Mouse (Mus musculus): ENCODE data around the gene Uqcc1. TPM values are rescaled to one million over a fixed set of nuclear protein-coding genes. Genes with fewer than 3 reads are reported as not detected.

Gene Uqcc1
- polyA plus RNA-seq, 1 experiment from 2014 or later = 116 TPM

- WGBS = 88% methylated on average over 12 of the region's 12 CpGs
- Histone ChIP-seq H3K4me2 (ENCODE audit: low read length) (no peak overlapping the region), H3K27ac (replicated peaks in 1 of 2; ENCODE audit: control insufficient read depth in 1 of 2, insufficient read depth in 1 of 2, low read depth in 2 of 2, low read length in 2 of 2) (no peak overlapping the region), H3K9ac (ENCODE audit: low read length) (no peak overlapping the region), H3K4me1 (ENCODE audit: control insufficient read depth in 2 of 2, insufficient read depth in 2 of 2, low read length in 2 of 2) (peaks cover 0 to 8% of the 10 kb centered on the region in 2 experiments; a peak in 2 of 4 replicates), H3K36me3 (ENCODE audit: control insufficient read depth, insufficient read depth, low read length) (peaks cover 71% of the 10 kb centered on the region), H3K9me3 (ENCODE audit: control insufficient read depth, low read length) (no peaks in the 10 kb centered on the region), H3K27me3 (ENCODE audit: control insufficient read depth, insufficient read depth, low read length) (no peaks in the 10 kb centered on the region), H3K4me3 (ENCODE audit: control insufficient read depth in 1 of 2, insufficient read depth in 1 of 2, low read depth in 1 of 2, low read length in 2 of 2) (no peak overlapping the region)
- no peak for ATAC-seq (ENCODE audit: insufficient number of reproducible peaks, insufficient read depth, low FRiP score, low read depth)
These were observed 43.3 kb downstream of the Uqcc1 start for GRCm38 (mm10) chr2:155886776-155887175.

DNA sequence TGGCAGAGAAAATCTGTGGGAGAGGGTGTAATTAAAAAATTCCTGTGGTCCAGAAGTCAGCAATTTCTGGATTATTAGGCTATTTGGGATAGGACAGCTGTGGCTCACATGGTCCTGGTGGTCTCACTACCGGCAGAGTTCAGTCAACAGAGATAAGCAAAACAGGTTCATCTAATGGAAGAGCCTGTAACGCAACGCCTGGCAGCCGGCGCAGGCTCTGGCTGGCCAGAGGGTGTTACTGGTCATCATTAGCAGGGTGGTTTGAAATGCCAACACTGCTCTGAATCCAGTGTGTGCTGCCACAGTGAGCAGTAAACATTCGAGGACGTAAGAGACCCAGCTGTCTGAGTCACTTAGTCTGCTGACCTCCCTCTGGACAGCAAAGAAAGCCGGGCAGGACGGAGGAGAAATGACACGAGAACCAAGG is 44.8 kb downstream of the Uqcc1 start:
- ATAC-seq (ENCODE audit: insufficient number of reproducible peaks, insufficient read depth, low FRiP score, low read depth) = no peak
- H3K4me3 ChIP-seq (ENCODE audit: control insufficient read depth in 1 of 2, insufficient read depth in 1 of 2, low read depth in 1 of 2, low read length in 2 of 2) = no peak overlapping the region
- H3K4me1 ChIP-seq (ENCODE audit: control insufficient read depth in 2 of 2, insufficient read depth in 2 of 2, low read length in 2 of 2) = peaks cover 0 to 9% of the 10 kb centered on the region in 2 experiments; a peak in 2 of 4 replicates
- H3K9ac ChIP-seq (ENCODE audit: low read length) = no peak overlapping the region
- 85% methylated on average over 10 of the region's 10 CpGs for WGBS
- H3K4me2 ChIP-seq (ENCODE audit: low read length) = no peak overlapping the region
- no peaks in the 10 kb centered on the region for H3K9me3 ChIP-seq (ENCODE audit: control insufficient read depth, low read length)
- no peak overlapping the region for H3K27ac ChIP-seq (replicated peaks in 1 of 2; ENCODE audit: control insufficient read depth in 1 of 2, insufficient read depth in 1 of 2, low read depth in 2 of 2, low read length in 2 of 2)
- H3K36me3 ChIP-seq (ENCODE audit: control insufficient read depth, insufficient read depth, low read length) = peaks cover 69% of the 10 kb centered on the region
- H3K27me3 ChIP-seq (ENCODE audit: control insufficient read depth, insufficient read depth, low read length) = no peaks in the 10 kb centered on the region

GRCm38 (mm10) chr2:155882087-155882486 is 48.0 kb downstream of the Uqcc1 start:
- no peaks in the 10 kb centered on the region for H3K27me3 ChIP-seq (ENCODE audit: control insufficient read depth, insufficient read depth, low read length)
- H3K36me3 ChIP-seq (ENCODE audit: control insufficient read depth, insufficient read depth, low read length) = peaks cover 70% of the 10 kb centered on the region
- H3K9ac ChIP-seq (ENCODE audit: low read length) = no peak overlapping the region
- no peak overlapping the region for H3K4me2 ChIP-seq (ENCODE audit: low read length)
- no peak overlapping the region for H3K4me3 ChIP-seq (ENCODE audit: control insufficient read depth in 1 of 2, insufficient read depth in 1 of 2, low read depth in 1 of 2, low read length in 2 of 2)
- H3K27ac ChIP-seq (replicated peaks in 1 of 2; ENCODE audit: control insufficient read depth in 1 of 2, insufficient read depth in 1 of 2, low read depth in 2 of 2, low read length in 2 of 2) = no peak overlapping the region
- peaks cover 0 to 9% of the 10 kb centered on the region in 2 experiments; a peak in 2 of 4 replicates for H3K4me1 ChIP-seq (ENCODE audit: control insufficient read depth in 2 of 2, insufficient read depth in 2 of 2, low read length in 2 of 2)
- ATAC-seq (ENCODE audit: insufficient number of reproducible peaks, insufficient read depth, low FRiP score, low read depth) = no peak
- 68% methylated on average over 3 of the region's 3 CpGs for WGBS
- no peaks in the 10 kb centered on the region for H3K9me3 ChIP-seq (ENCODE audit: control insufficient read depth, low read length)

- peaks cover 70% of the 10 kb centered on the region for H3K36me3 ChIP-seq (ENCODE audit: control insufficient read depth, insufficient read depth, low read length)
- H3K4me3 ChIP-seq (ENCODE audit: control insufficient read depth in 1 of 2, insufficient read depth in 1 of 2, low read depth in 1 of 2, low read length in 2 of 2) = no peak overlapping the region
- no peaks in the 10 kb centered on the region for H3K27me3 ChIP-seq (ENCODE audit: control insufficient read depth, insufficient read depth, low read length)
- peaks cover 0 to 9% of the 10 kb centered on the region in 2 experiments; a peak in 2 of 4 replicates for H3K4me1 ChIP-seq (ENCODE audit: control insufficient read depth in 2 of 2, insufficient read depth in 2 of 2, low read length in 2 of 2)
- no peak overlapping the region for H3K4me2 ChIP-seq (ENCODE audit: low read length)
- 70% methylated on average over 21 of the region's 21 CpGs for whole genome bisulfite sequencing
- no peak overlapping the region for H3K27ac ChIP-seq (replicated peaks in 1 of 2; ENCODE audit: control insufficient read depth in 1 of 2, insufficient read depth in 1 of 2, low read depth in 2 of 2, low read length in 2 of 2)
- H3K9me3 ChIP-seq (ENCODE audit: control insufficient read depth, low read length) = no peaks in the 10 kb centered on the region
- H3K9ac ChIP-seq (ENCODE audit: low read length) = no peak overlapping the region
- no peak for ATAC-seq (ENCODE audit: insufficient number of reproducible peaks, insufficient read depth, low FRiP score, low read depth)
These were observed 50.9 kb downstream of the Uqcc1 start for GRCm38 (mm10) chr2:155878964-155879876.

GRCm38 (mm10) chr2:155873636-155874035 is 56.5 kb downstream of the Uqcc1 start:
- no peak overlapping the region for H3K4me3 ChIP-seq (ENCODE audit: control insufficient read depth in 1 of 2, insufficient read depth in 1 of 2, low read depth in 1 of 2, low read length in 2 of 2)
- H3K9ac ChIP-seq (ENCODE audit: low read length) = no peak overlapping the region
- 83% methylated on average over 6 of the region's 6 CpGs for WGBS
- no peaks in the 10 kb centered on the region for H3K9me3 ChIP-seq (ENCODE audit: control insufficient read depth, low read length)
- peaks cover 70% of the 10 kb centered on the region for H3K36me3 ChIP-seq (ENCODE audit: control insufficient read depth, insufficient read depth, low read length)
- no peaks in the 10 kb centered on the region for H3K27me3 ChIP-seq (ENCODE audit: control insufficient read depth, insufficient read depth, low read length)
- H3K4me2 ChIP-seq (ENCODE audit: low read length) = no peak overlapping the region
- no peak for ATAC-seq (ENCODE audit: insufficient number of reproducible peaks, insufficient read depth, low FRiP score, low read depth)
- no peak overlapping the region for H3K27ac ChIP-seq (replicated peaks in 1 of 2; ENCODE audit: control insufficient read depth in 1 of 2, insufficient read depth in 1 of 2, low read depth in 2 of 2, low read length in 2 of 2)
- H3K4me1 ChIP-seq (ENCODE audit: control insufficient read depth in 2 of 2, insufficient read depth in 2 of 2, low read length in 2 of 2) = no peaks in the 10 kb centered on the region

DNA sequence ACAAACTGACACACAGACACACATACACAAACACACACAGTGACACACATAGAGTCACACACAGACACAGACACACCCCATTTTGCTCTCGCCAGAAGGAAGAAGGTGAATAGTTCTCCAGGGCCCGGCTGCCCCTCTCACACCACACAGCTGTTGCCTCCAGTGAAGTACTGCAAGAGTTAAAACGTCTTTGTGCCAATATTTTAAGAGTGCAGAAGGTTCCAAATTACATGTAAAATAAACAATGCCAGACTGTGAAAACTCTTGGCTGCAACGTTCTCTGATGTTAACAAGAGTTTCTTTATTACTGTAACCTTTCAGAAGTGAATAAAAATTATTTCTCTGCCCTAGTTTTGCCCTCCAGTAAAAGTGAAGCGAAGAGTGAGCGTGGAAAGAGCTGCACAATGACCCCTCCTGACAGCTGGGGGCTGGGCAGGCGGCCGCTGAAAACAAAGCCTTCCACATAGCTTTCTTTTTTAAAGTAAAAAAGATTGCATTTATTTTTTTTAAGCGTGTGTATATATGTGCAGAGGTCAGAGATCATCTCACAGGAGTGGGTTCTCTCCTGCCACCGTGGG is 57.1 kb downstream of the Uqcc1 start:
- 73% methylated on average over 10 of the region's 10 CpGs for WGBS
- no peak overlapping the region for H3K27ac ChIP-seq (replicated peaks in 1 of 2; ENCODE audit: control insufficient read depth in 1 of 2, insufficient read depth in 1 of 2, low read depth in 2 of 2, low read length in 2 of 2)
- H3K4me1 ChIP-seq (ENCODE audit: control insufficient read depth in 2 of 2, insufficient read depth in 2 of 2, low read length in 2 of 2) = no peaks in the 10 kb centered on the region
- H3K9me3 ChIP-seq (ENCODE audit: control insufficient read depth, low read length) = no peaks in the 10 kb centered on the region
- H3K27me3 ChIP-seq (ENCODE audit: control insufficient read depth, insufficient read depth, low read length) = no peaks in the 10 kb centered on the region
- no peak overlapping the region for H3K4me2 ChIP-seq (ENCODE audit: low read length)
- H3K9ac ChIP-seq (ENCODE audit: low read length) = no peak overlapping the region
- H3K36me3 ChIP-seq (ENCODE audit: control insufficient read depth, insufficient read depth, low read length) = peaks cover 73% of the 10 kb centered on the region
- no peak overlapping the region for H3K4me3 ChIP-seq (ENCODE audit: control insufficient read depth in 1 of 2, insufficient read depth in 1 of 2, low read depth in 1 of 2, low read length in 2 of 2)
- ATAC-seq (ENCODE audit: insufficient number of reproducible peaks, insufficient read depth, low FRiP score, low read depth) = no peak

DNA sequence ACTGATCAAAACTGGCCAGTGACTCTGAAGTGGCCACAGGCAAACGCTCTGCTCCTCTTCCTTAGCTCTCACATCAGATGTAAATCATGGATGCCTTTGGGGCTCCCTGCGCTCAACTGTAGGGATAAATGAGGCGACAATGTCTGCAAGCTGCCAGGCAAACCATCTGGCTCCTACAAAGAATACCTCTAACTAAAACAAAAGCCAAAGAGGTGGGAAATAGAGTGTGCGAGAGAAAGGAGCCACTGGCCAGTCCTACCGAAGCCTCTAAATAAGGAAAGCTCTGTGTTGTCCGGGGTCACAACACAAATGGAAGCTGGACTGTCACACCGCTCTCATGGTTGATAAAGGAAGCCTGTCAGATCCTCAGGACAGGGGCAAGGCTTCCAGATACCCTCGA is 57.6 kb downstream of the Uqcc1 start:
- 73% methylated on average over 8 of the region's 8 CpGs for WGBS
- H3K27ac ChIP-seq (replicated peaks in 1 of 2; ENCODE audit: control insufficient read depth in 1 of 2, insufficient read depth in 1 of 2, low read depth in 2 of 2, low read length in 2 of 2) = no peak overlapping the region
- no peak for ATAC-seq (ENCODE audit: insufficient number of reproducible peaks, insufficient read depth, low FRiP score, low read depth)
- H3K36me3 ChIP-seq (ENCODE audit: control insufficient read depth, insufficient read depth, low read length) = peaks cover 73% of the 10 kb centered on the region
- H3K9ac ChIP-seq (ENCODE audit: low read length) = no peak overlapping the region
- no peaks in the 10 kb centered on the region for H3K27me3 ChIP-seq (ENCODE audit: control insufficient read depth, insufficient read depth, low read length)
- no peaks in the 10 kb centered on the region for H3K4me1 ChIP-seq (ENCODE audit: control insufficient read depth in 2 of 2, insufficient read depth in 2 of 2, low read length in 2 of 2)
- H3K9me3 ChIP-seq (ENCODE audit: control insufficient read depth, low read length) = no peaks in the 10 kb centered on the region
- H3K4me2 ChIP-seq (ENCODE audit: low read length) = no peak overlapping the region
- no peak overlapping the region for H3K4me3 ChIP-seq (ENCODE audit: control insufficient read depth in 1 of 2, insufficient read depth in 1 of 2, low read depth in 1 of 2, low read length in 2 of 2)

Data from heart, embryonic 14.5 days (tissue).